Mouse (Mus musculus) myocyte (in vitro differentiated cells): ENCODE measurements at regions not wholly inside any gene's neighbourhood (a gene's known extent, or its start where the extent isn't known, plus 50 kb on each side); places are given as distances from the start of the nearest gene placed in this dataset.

Experiments used
- CEBPB ChIP-seq: IDR thresholded peaks from 2 replicates; pipeline ENCODE4 v1.6.1; 2011; ENCODE audit warnings: mild to moderate bottlenecking, moderate library complexity; ENCODE audit not compliant: poor library complexity, insufficient read depth, severe bottlenecking
- E2F4 ChIP-seq: IDR thresholded peaks from one replicate; pipeline ENCODE4 v1.6.1; 2011; ENCODE audit warnings: mild to moderate bottlenecking, control low read depth, moderate library complexity; ENCODE audit not compliant: insufficient read depth
- MAX ChIP-seq: IDR thresholded peaks from one replicate; pipeline ENCODE4 v1.6.1; 2011; ENCODE audit warnings: low read depth, mild to moderate bottlenecking, control low read depth
- MYOD1 ChIP-seq, 3 experiments: IDR thresholded peaks; one replicate each; pipeline ENCODE4 v1.6.1; 2011; ENCODE audit warnings: control low read depth in 2 of 3, low read depth in 2 of 3, mild to moderate bottlenecking in 2 of 3, moderate library complexity in 1 of 3; ENCODE audit not compliant: insufficient read length in 2 of 3, control insufficient read depth in 1 of 3
- MYOG ChIP-seq, 3 experiments: IDR thresholded peaks; one replicate each; pipeline ENCODE4 v1.6.1; 2011; ENCODE audit warnings: control low read depth in 2 of 3, low read depth in 2 of 3, mild to moderate bottlenecking in 2 of 3; ENCODE audit not compliant: insufficient read length in 2 of 3, control insufficient read depth in 1 of 3, insufficient read depth in 1 of 3
- POLR2A ChIP-seq: IDR thresholded peaks from one replicate; pipeline ENCODE4 v1.6.1; 2011; ENCODE audit warnings: low read depth, mild to moderate bottlenecking, control low read depth, moderate library complexity; ENCODE audit not compliant: insufficient read length
- POLR2AphosphoS2 ChIP-seq: IDR thresholded peaks from one replicate; pipeline ENCODE4 v1.6.1; 2011; ENCODE audit warnings: low read depth, control low read depth; ENCODE audit not compliant: insufficient read length
- REST ChIP-seq: IDR thresholded peaks from one replicate; pipeline ENCODE4 v1.6.1; 2011; ENCODE audit warnings: mild to moderate bottlenecking, control low read depth, moderate library complexity; ENCODE audit not compliant: insufficient read depth, insufficient read length
- TCF12 ChIP-seq: IDR thresholded peaks from one replicate; pipeline ENCODE4 v1.6.1; 2011; ENCODE audit warnings: mild to moderate bottlenecking, control low read depth; ENCODE audit not compliant: poor library complexity, insufficient read depth, severe bottlenecking
- TCF3 ChIP-seq: IDR thresholded peaks from one replicate; pipeline ENCODE4 v1.6.1; 2011; ENCODE audit warnings: low read depth, control low read depth; ENCODE audit not compliant: insufficient read length
- USF1 ChIP-seq: IDR thresholded peaks from one replicate; pipeline ENCODE4 v1.6.1; 2011; ENCODE audit warnings: low read depth, mild to moderate bottlenecking, control low read depth, moderate library complexity

DNA sequence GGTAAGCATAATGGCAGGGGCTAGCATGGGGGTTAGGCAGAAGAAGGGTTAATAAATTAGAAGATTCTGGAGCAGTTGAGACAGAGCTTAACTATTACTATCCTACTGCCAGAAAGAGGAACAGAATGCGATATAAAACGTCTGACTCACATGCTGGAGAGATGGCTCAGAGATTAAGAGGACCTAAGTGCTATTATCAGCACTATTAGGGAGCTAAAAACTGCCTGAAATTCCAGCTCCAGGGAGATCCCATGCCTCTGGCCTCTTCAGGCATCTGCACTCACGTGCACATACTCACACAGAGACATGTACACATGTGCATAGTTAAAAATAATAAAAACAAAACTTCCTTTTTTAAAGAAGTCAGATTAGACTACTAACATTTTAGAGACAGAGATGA is 143.6 kb downstream of the Dhx15 start:
- TF ChIP-seq MYOG (IDR thresholded peaks at IDR 0.05; ENCODE audit: control insufficient read depth in 1 of 3, insufficient read depth in 1 of 3, insufficient read length in 2 of 3, low read depth in 2 of 3) (no peak), POLR2A (no peak), POLR2AphosphoS2 (no peak), USF1 (no peak), CEBPB (no peak), E2F4 (no peak), MYOD1 (IDR thresholded peaks at IDR 0.05; ENCODE audit: control insufficient read depth in 1 of 3, insufficient read length in 2 of 3, low read depth in 2 of 3) (no peak), MAX (no peak), REST (no peak), TCF12 (no peak), TCF3 (no peak)
